Mouse (Mus musculus) liver, embryonic 14.5 days (tissue): Measurements from ENCODE around the gene Cfap77. TPM values are rescaled to one million over a fixed set of nuclear protein-coding genes. Genes with fewer than 3 reads are reported as not detected.

Experiments
- ATAC-seq: fragments of 200-750 bp; cut with Nextera tagmentation; 2 replicates; pipeline ENCODE4 v1.8.0; 2017; ENCODE audit warnings: moderate number of reproducible peaks, mild to moderate bottlenecking, moderate library complexity; ENCODE audit not compliant: insufficient read depth
- DNase-seq, 3 experiments: peaks; one replicate each; pipeline ENCODE4 v3.0.0-alpha.2; 2012 to 2013; ENCODE audit warnings: low read depth in 3 of 3, low spot score in 3 of 3
- H3K27ac ChIP-seq: fragments of 300-500 bp; sonication (generic); 2 replicates; pipeline ENCODE4 v1.5.1; 2014; ENCODE audit warnings: moderate library complexity, mild to moderate bottlenecking, control low read depth, inconsistent platforms
- H3K27me3 ChIP-seq: fragments of 300-500 bp; sonication (generic); 2 replicates; pipeline ENCODE4 v1.6.1; 2014; ENCODE audit warnings: mild to moderate bottlenecking, low read length, moderate library complexity; ENCODE audit not compliant: control insufficient read depth, insufficient read depth
- H3K36me3 ChIP-seq: fragments of 300-500 bp; sonication (generic); replicated peaks from 2 replicates; pipeline ENCODE4 v1.6.1; 2014; ENCODE audit warnings: low read depth; ENCODE audit not compliant: control insufficient read depth, insufficient read depth
- H3K4me1 ChIP-seq, 2 experiments: fragments of 200-500 bp in 1 of 2; fragments of 300-500 bp in 1 of 2; sonication (generic) in 1 of 2; replicated peaks; 2 replicates each; pipeline ENCODE4 v1.6.1; 2012 to 2014; ENCODE audit warnings: antibody characterized with exemption in 1 of 2, inconsistent platforms in 1 of 2, low read length in 1 of 2; ENCODE audit not compliant: control insufficient read depth in 2 of 2, insufficient read depth in 2 of 2
- H3K4me2 ChIP-seq: fragments of 300-500 bp; sonication (generic); 2 replicates; pipeline ENCODE4 v1.6.1; 2014; ENCODE audit warnings: low read depth, mild to moderate bottlenecking, control low read depth, moderate library complexity
- H3K4me3 ChIP-seq, 2 experiments: fragments of 200-500 bp in 1 of 2; fragments of 300-500 bp in 1 of 2; sonication (generic) in 1 of 2; 2 replicates each; pipeline ENCODE4 v1.5.1; 2012 to 2014; ENCODE audit warnings: low read depth in 2 of 2, low read length in 2 of 2, mild to moderate bottlenecking in 2 of 2, control low read depth in 1 of 2, inconsistent platforms in 1 of 2, moderate library complexity in 1 of 2; ENCODE audit not compliant: insufficient read depth in 1 of 2
- H3K9ac ChIP-seq: fragments of 300-500 bp; sonication (generic); replicated peaks from 2 replicates; pipeline ENCODE4 v1.6.1; 2014; ENCODE audit warnings: mild to moderate bottlenecking, control low read depth, moderate library complexity
- H3K9me3 ChIP-seq: fragments of 300-500 bp; sonication (generic); 2 replicates; pipeline ENCODE4 v1.6.1; 2016; ENCODE audit warnings: low read length, mixed read lengths; ENCODE audit not compliant: control insufficient read depth
- CTCF ChIP-seq: IDR thresholded peaks from 2 replicates; pipeline ENCODE4 v1.5.1; 2016; ENCODE audit warnings: antibody characterized with exemption, low read depth, control low read depth
- EP300 ChIP-seq: IDR thresholded peaks from 2 replicates; pipeline ENCODE4 v1.6.1; 2016; ENCODE audit warnings: antibody characterized with exemption, low read depth
- WGBS: fragments of 180-500 bp; shearing (Covaris S2); extraction: QIAGEN DNeasy Blood & Tissue Kit; methylation state at CpG from one replicate; pipeline ENCODE4 v1.1.7; 2014; ENCODE audit not compliant: insufficient replicate concordance; 5-methylcytosine and 5-hydroxymethylcytosine counted together
- polyA plus RNA-seq, 2 experiments: library from polyadenylated mRNA; depleted of rRNA in 1 of 2; stranded (reverse) in 1 of 2; unstranded in 1 of 2; fragments of >200 nt; fragmentation: Nextera tagmentation in 1 of 2; extraction: Ambion mirVana in 1 of 2; gene quantifications; 2 replicates each; pipeline versions ENCODE4 v1.2.1 to v1.2.3; 2012 to 2014

Cfap77 gene
- polyA plus RNA-seq, 2 experiments, result 0.16 TPM; not detected in 1

GRCm38 (mm10) chr2:28897340-28897899 lies 157.4 kb downstream of the Cfap77 start:
- ATAC-seq (no peak), DNase-seq (no peak)
- no peaks in the 10 kb centered on the region for H3K27me3 ChIP-seq
- H3K9me3 ChIP-seq, result no peaks in the 10 kb centered on the region
- H3K36me3 ChIP-seq, result no peaks in the 10 kb centered on the region
- no peaks in the 10 kb centered on the region for H3K4me1 ChIP-seq
- H3K9ac ChIP-seq, result no peak overlapping the region
- WGBS, result 73% methylated on average over 4 of the region's 4 CpGs
- H3K27ac ChIP-seq, result no peak overlapping the region
- H3K4me2 ChIP-seq, result no peak overlapping the region
- H3K4me3 ChIP-seq, result no peak overlapping the region
- no peak for TF ChIP-seq EP300
- no peak for TF ChIP-seq CTCF

DNA sequence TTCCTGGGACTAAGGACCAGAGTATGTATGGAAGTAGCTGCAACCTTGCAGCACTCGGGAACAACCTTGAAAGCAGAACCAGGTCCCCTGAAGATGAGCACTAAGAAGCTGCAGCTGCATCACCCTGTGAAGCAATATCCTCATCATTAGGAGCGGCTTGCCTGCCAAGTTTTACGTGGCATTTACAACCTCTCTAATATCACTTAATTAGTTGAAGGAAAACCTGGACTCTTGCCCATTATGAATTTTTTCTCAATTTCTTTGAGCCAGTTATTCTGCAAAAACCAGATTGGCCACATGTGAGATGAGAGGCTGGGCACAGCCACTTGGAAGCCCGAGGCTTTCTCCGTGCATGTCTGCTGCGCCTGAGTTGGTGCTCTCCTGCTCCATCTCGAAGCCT lies 159.0 kb downstream of the Cfap77 start:
- H3K4me2 ChIP-seq, result no peak overlapping the region
- H3K9me3 ChIP-seq, result no peaks in the 10 kb centered on the region
- ATAC-seq (no peak), DNase-seq (no peak)
- no peaks in the 10 kb centered on the region for H3K36me3 ChIP-seq
- no peaks in the 10 kb centered on the region for H3K4me1 ChIP-seq
- 81% methylated on average over 7 of the region's 7 CpGs for WGBS
- no peak overlapping the region for H3K4me3 ChIP-seq
- no peak overlapping the region for H3K27ac ChIP-seq
- no peak for TF ChIP-seq EP300
- no peak for TF ChIP-seq CTCF
- no peaks in the 10 kb centered on the region for H3K27me3 ChIP-seq
- no peak overlapping the region for H3K9ac ChIP-seq

DNA sequence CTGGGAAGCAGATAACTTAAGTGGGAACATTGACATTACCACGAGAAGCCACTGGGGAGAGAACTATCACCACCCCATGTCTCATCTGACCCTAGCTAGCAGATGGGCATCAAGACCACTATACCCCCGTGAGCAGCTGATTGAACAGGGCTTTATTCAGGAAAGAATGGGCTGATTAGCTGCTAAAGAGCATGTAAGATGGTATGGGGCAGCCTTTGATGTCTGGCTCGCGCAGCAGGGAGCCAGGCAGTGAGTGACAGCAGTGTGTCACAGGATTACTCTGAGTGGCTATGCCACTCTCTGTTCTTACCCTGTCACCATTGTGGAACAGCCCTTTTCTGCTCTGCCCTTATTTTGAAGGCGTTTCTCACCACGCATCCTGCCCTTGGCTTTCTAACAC lies 161.3 kb downstream of the Cfap77 start:
- no peak for TF ChIP-seq EP300
- no peak for TF ChIP-seq CTCF
- H3K4me2 ChIP-seq, result no peak overlapping the region
- no peak for DNase-seq
- H3K36me3 ChIP-seq, result no peaks in the 10 kb centered on the region
- ATAC-seq, result no peak
- H3K27me3 ChIP-seq, result no peaks in the 10 kb centered on the region
- no peak overlapping the region for H3K9ac ChIP-seq
- no peaks in the 10 kb centered on the region for H3K9me3 ChIP-seq
- 68% methylated on average over 6 of the region's 6 CpGs for WGBS
- no peaks in the 10 kb centered on the region for H3K4me1 ChIP-seq
- no peak overlapping the region for H3K27ac ChIP-seq
- H3K4me3 ChIP-seq, result no peak overlapping the region

- Histone ChIP-seq H3K9me3 (no peaks in the 10 kb centered on the region), H3K27ac (no peak overlapping the region), H3K9ac (no peak overlapping the region), H3K36me3 (no peaks in the 10 kb centered on the region), H3K27me3 (no peaks in the 10 kb centered on the region), H3K4me1 (no peaks in the 10 kb centered on the region), H3K4me3 (no peak overlapping the region), H3K4me2 (no peak overlapping the region)
- DNase-seq (no peak), ATAC-seq (no peak)
- TF ChIP-seq CTCF (no peak), EP300 (no peak)
- WGBS, result 58% methylated on average over 1 of the region's 1 CpGs
Measured at GRCm38 (mm10) chr2:28892796-28893195, 162.1 kb downstream of the Cfap77 start.

GRCm38 (mm10) chr2:28884914-28885313 lies 170.0 kb downstream of the Cfap77 start:
- Histone ChIP-seq H3K4me2 (no peak overlapping the region), H3K36me3 (peaks cover 4% of the 10 kb centered on the region), H3K4me3 (no peak overlapping the region), H3K27ac (no peak overlapping the region), H3K27me3 (no peaks in the 10 kb centered on the region), H3K9ac (no peak overlapping the region), H3K4me1 (0 out of 4 replicates have a peak, but pooled peaks cover 0 to 2% of the 10 kb centered on the region in 2 experiments), H3K9me3 (no peaks in the 10 kb centered on the region)
- DNase-seq, result no peak
- 73% methylated on average over 4 of the region's 4 CpGs for WGBS
- TF ChIP-seq EP300 (no peak), CTCF (no peak)
- no peak for ATAC-seq
